9 mouse cellular contexts compared by ENCODE assay signal in the genomic region with DNA sequence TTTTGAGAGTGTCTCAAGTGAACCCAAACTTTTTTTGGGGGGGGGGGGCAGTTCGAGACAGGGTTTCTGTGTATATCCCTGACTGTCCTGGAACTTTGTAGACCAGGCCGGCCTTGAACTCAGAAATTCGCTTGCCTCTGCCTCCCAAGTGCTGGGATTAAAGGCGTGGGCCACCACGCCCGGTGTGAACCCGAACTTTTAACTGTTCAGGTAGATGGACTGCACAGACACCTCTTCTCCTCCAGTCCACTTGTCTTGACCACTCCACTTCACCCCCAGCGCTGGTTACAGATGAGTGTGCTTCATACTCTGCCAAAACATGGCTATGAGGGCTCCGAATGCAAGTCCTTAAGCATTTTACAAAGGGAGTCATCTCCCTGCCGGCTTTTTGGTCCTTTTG. TPM values are rescaled to one million over a fixed set of nuclear protein-coding genes. Genes with fewer than 3 reads are reported as not detected.
DNase-seq lines count a peak whose midpoint lies in the region; ATAC-seq and TF ChIP-seq lines count a peak whose summit lies in the region.
"Had no signal": no experiment of that assay in that cellular context is flagged by ENCODE, and none has a peak within 500 bp of the region (broad histone marks: within the 10 kb centered on the region; RNA-seq: fewer than 3 reads in every experiment).

No protein-coding gene starts in this region.

- no peak overlapping the region for H3K27ac ChIP-seq in cerebellum, adult 2 months (ENCODE audit: insufficient read depth, low read length)
- no peak overlapping the region for H3K27ac ChIP-seq in testis, adult 2 months (ENCODE audit: control insufficient read depth, insufficient read depth, low read depth, low read length)
- no peak overlapping the region for H3K27ac ChIP-seq in liver, embryonic 14.5 days

- H3K36me3 ChIP-seq in testis, adult 2 months (ENCODE audit: control insufficient read depth, insufficient read depth, low read length) = no peaks in the 10 kb centered on the region; the same call in 1 of the 2 replicates
- H3K36me3 ChIP-seq in liver, embryonic 14.5 days (replicated peaks; ENCODE audit: control insufficient read depth, insufficient read depth, low read depth) = peaks cover 22% of the 10 kb centered on the region

- TF ChIP-seq CTCF in cerebellum, adult 2 months (IDR thresholded peaks at IDR 0.05; ENCODE audit: borderline replicate concordance, insufficient read depth, low read depth, low read length) = no peak
- no peak for TF ChIP-seq CTCF in testis, adult 2 months (IDR thresholded peaks at IDR 0.05; ENCODE audit: control insufficient read depth, insufficient read depth, insufficient replicate concordance, low read depth, low read length)
- no peak for TF ChIP-seq CTCF in liver, embryonic 14.5 days (IDR thresholded peaks at IDR 0.05; ENCODE audit: low read depth)

- H3K9me3 ChIP-seq in liver, embryonic 14.5 days (ENCODE audit: control insufficient read depth, low read length) = no peaks in the 10 kb centered on the region

- H3K4me3 ChIP-seq in cerebellum, adult 2 months (replicated peaks; ENCODE audit: insufficient read depth, low read depth, low read length) = peak overlapping the region; percentile 4
- peak overlapping the region; percentile 37; the same call in 1 of the 2 replicates for H3K4me3 ChIP-seq in testis, adult 2 months (ENCODE audit: control insufficient read depth, low read depth, low read length)
- peak overlapping the region; percentile 36 to 85; a peak in 3 of 4 replicates for H3K4me3 ChIP-seq in liver, embryonic 14.5 days (ENCODE audit: insufficient read depth in 1 of 2, low read depth in 2 of 2, low read length in 2 of 2)

- TF ChIP-seq POLR2A in cerebellum, adult 2 months (IDR thresholded peaks at IDR 0.05; ENCODE audit: borderline replicate concordance, insufficient read depth, low read length) = no peak
- TF ChIP-seq POLR2A in testis, adult 2 months (IDR thresholded peaks at IDR 0.05; ENCODE audit: control insufficient read depth, low read depth, low read length) = no peak

- H3K4me2 ChIP-seq in liver, embryonic 14.5 days (ENCODE audit: low read depth) = peak overlapping the region; percentile 88

- ATAC-seq in cerebellum, adult (ENCODE audit: insufficient number of reproducible peaks, low FRiP score, low TSS enrichment) = no peak
- ATAC-seq in liver, embryonic 14.5 days (ENCODE audit: insufficient read depth) = no peak

- 91% methylated on average over 10 of the region's 10 CpGs for WGBS in cerebellum, adult 2 months
- WGBS in liver, embryonic 14.5 days (ENCODE audit: insufficient replicate concordance) = 78% methylated on average over 10 of the region's 10 CpGs

- no peak for TF ChIP-seq EP300 in liver, embryonic 14.5 days (IDR thresholded peaks at IDR 0.05; ENCODE audit: low read depth)

- no peaks in the 10 kb centered on the region for H3K4me1 ChIP-seq in cerebellum, adult 2 months (ENCODE audit: control insufficient read depth, insufficient read depth, low read length)
- H3K4me1 ChIP-seq in testis, adult 2 months (ENCODE audit: control insufficient read depth, insufficient read depth, low read length) = peaks cover 6% of the 10 kb centered on the region
- peaks cover 11 to 17% of the 10 kb centered on the region in 2 experiments; a peak in 3 of 4 replicates for H3K4me1 ChIP-seq in liver, embryonic 14.5 days (replicated peaks; ENCODE audit: control insufficient read depth in 2 of 2, insufficient read depth in 2 of 2, low read length in 1 of 2)

- no peak for DNase-seq in cerebellum, adult 2 months
- DNase-seq in testis, postnatal 14 days (ENCODE audit: low spot score) = no peak
- no peak for DNase-seq in liver, embryonic 14.5 days (ENCODE audit: low read depth in 3 of 3, low spot score in 3 of 3)
- DNase-seq in layer of hippocampus, postnatal 25 days (ENCODE audit: extremely low spot score in 1 of 2, low spot score in 1 of 2) = no peak
- no peak for DNase-seq in ovary, postnatal 10 days (ENCODE audit: low spot score)
- no peak for DNase-seq in adrenal gland, postnatal 36 days

- peak overlapping the region; percentile 94 for H3K9ac ChIP-seq in liver, embryonic 14.5 days (replicated peaks)

- H3K27me3 ChIP-seq in cerebellum, adult 2 months (ENCODE audit: control insufficient read depth, insufficient read depth, low read length) = no peaks in the 10 kb centered on the region
- no peaks in the 10 kb centered on the region for H3K27me3 ChIP-seq in testis, adult 2 months (ENCODE audit: control insufficient read depth, insufficient read depth, low read length)
- no peaks in the 10 kb centered on the region for H3K27me3 ChIP-seq in liver, embryonic 14.5 days (ENCODE audit: control insufficient read depth, insufficient read depth, low read length)

RNA-seq across cellular contexts. Expression of a gene that starts 2.0 kb away (rescaled TPM):
- polyA plus RNA-seq in cerebellum, adult 2 months (2012; rRNA removed) = 98.4 and 105 TPM in 2 replicates
- polyA plus RNA-seq in testis, adult 2 months (2012; rRNA removed) = 30.0 and 33.5 TPM in 2 replicates
- polyA plus RNA-seq in liver, embryonic 14.5 days (2012; rRNA removed) = 22.4 and 25.8 TPM in 2 replicates
- polyA plus RNA-seq in liver, embryonic 14.5 days (2014; fragmentation: Nextera tagmentation; extraction: Ambion mirVana) = 20.9 and 21.3 TPM in 2 replicates
- 10 to 100 TPM; 41.2 to 69.1 TPM for total RNA-seq in layer of hippocampus, postnatal 25 days (2021)
- total RNA-seq in adrenal gland, postnatal 36 days (2021) = 10 to 100 TPM; 46.3 to 52.0 TPM

RNA-seq across cellular contexts. Expression of a gene that starts 35.4 kb away (rescaled TPM):
- 6.7 and 8.1 TPM in 2 replicates for polyA plus RNA-seq in cerebellum, adult 2 months (2012; rRNA removed)
- polyA plus RNA-seq in testis, adult 2 months (2012; rRNA removed) = 69.0 and 76.0 TPM in 2 replicates
- polyA plus RNA-seq in liver, embryonic 14.5 days (2012; rRNA removed) = 0.03 and 0.06 TPM in 2 replicates
- not detected in 2 replicates for polyA plus RNA-seq in liver, embryonic 14.5 days (2014; fragmentation: Nextera tagmentation; extraction: Ambion mirVana)
- under 1 TPM; 0.52 to 0.92 TPM for total RNA-seq in layer of hippocampus, postnatal 25 days (2021)
- total RNA-seq in adrenal gland, postnatal 36 days (2021) = 1 to 10 TPM; 1.0 to 1.1 TPM
- total RNA-seq: hematopoietic stem cell, adult 5-6 weeks had no signal

Comparison
In these comparisons a context has a peak if more than half of its experiments do, and no peak if none do; other contexts are left out.
1. H3K4me3 ChIP-seq: peak in every context shown above with its lines; median percentile 60 in liver, embryonic 14.5 days; 37 in testis, adult 2 months; 4 in cerebellum, adult 2 months.